Mouse (Mus musculus): ENCODE data around the gene Zgrf1. TPM values are rescaled to one million over a fixed set of nuclear protein-coding genes. Genes with fewer than 3 reads are reported as not detected.

Zgrf1 gene
- polyA plus RNA-seq, 1 experiment from 2014 or later = 19.8 TPM

DNA sequence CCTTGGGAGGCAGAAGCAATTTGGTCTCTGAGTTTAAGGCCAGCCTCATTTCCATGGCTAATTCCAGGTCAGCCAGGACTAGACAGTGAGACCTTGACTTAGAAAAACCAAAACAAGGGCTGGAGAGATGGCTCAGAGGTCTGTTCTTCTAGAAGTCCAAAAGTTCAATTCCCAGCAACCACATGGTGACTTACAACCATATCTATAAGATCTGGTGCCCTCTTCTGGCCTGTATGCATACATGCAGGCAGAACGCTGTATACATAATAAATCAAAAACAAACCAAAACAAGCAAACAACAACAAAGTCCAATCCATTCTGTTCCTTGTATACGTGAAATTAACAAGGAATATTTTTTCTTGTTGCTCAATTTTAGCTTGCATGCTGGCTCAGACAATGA is 54.8 kb downstream of the Zgrf1 start:
- H3K36me3 ChIP-seq (replicated peaks) = peaks cover 90% of the 10 kb centered on the region

DNA sequence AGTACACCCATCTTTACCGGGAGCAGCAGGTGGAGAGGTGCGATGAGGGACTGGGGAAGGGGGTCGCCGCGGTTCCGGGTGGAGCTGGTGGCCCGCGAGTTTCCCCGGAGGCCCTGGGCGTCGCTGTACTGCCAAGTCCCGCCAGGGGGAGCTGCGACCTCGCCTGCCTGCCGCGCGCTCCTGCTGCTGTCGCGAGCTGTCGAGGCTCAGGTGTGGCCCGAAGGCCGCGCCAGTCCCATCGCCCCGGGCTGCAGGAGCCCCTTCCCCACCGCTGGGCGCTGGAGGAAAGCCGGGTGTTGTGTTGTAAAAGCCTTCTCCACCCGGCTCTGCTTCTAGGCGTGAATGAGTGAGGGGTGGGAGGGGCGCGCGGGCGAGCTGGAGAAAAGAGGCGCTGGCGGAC is 72.0 kb downstream of the Zgrf1 start:
- Histone ChIP-seq H3K4me3 (peak overlapping the region; percentile 46), H3K27ac (replicated peaks) (no peak overlapping the region), H3K36me3 (replicated peaks) (no peaks in the 10 kb centered on the region), H3K4me1 (peaks cover 21% of the 10 kb centered on the region), H3K9me3 (no peaks in the 10 kb centered on the region), H3K27me3 (replicated peaks; ENCODE audit: low read depth, poor library complexity, severe bottlenecking) (peaks cover 80% of the 10 kb centered on the region)
- DNase-seq (ENCODE audit: low spot score) = peak; percentile 87
- under 1% methylated on average over 36 of the region's 36 CpGs for WGBS

More for the DNA sequence above, 54.8 kb downstream of the Zgrf1 start:
- H3K9me3 ChIP-seq = no peaks in the 10 kb centered on the region
- WGBS = 88% methylated on average over 2 of the region's 2 CpGs
- DNase-seq (ENCODE audit: low spot score) = no peak
- no peak overlapping the region for H3K27ac ChIP-seq (replicated peaks)
- no peaks in the 10 kb centered on the region for H3K27me3 ChIP-seq (replicated peaks; ENCODE audit: low read depth, poor library complexity, severe bottlenecking)
- H3K4me3 ChIP-seq = no peak overlapping the region
- no peaks in the 10 kb centered on the region for H3K4me1 ChIP-seq

DNA sequence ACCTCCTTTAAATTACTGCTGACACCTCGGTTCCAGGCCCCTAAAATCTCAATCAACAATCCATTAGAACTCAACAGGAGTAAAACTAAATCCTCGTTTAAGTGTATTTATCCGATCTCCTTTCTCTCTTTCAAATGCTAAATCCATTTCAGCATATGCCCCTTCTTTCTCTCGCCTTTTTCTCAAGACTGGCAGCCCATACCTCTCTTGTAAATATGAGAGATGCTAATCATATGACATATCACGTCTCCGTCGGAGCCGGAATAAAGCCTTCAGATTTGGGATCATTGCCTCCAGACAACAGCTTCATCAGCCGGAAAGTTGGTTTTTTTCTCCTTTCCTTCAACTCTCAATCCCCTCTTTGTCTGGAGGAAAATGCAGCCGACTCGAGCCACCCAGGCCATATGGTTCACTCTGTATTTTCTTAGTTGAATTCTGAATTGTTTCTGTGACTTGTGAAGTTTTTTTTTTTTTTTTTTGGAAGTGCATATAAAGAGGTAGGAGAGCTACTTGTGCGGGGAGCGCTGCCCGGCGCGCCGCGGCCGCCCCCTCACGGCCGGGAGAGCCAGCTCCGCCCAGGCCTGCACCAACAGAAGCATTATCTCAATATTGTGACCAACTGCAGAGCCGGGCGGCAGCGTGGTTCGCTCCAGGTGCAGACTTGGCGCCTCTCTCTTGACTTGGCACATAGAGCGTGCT is 72.6 kb downstream of the Zgrf1 start:
- Histone ChIP-seq H3K27me3 (replicated peaks; ENCODE audit: low read depth, poor library complexity, severe bottlenecking) (peaks cover 85% of the 10 kb centered on the region), H3K36me3 (replicated peaks) (no peaks in the 10 kb centered on the region), H3K4me1 (peaks cover 21% of the 10 kb centered on the region), H3K27ac (replicated peaks) (no peak overlapping the region), H3K4me3 (peak overlapping the region; percentile 46), H3K9me3 (no peaks in the 10 kb centered on the region)
- peak; percentile 63 for DNase-seq (ENCODE audit: low spot score)
- WGBS = under 1% methylated on average over 28 of the region's 28 CpGs

DNA sequence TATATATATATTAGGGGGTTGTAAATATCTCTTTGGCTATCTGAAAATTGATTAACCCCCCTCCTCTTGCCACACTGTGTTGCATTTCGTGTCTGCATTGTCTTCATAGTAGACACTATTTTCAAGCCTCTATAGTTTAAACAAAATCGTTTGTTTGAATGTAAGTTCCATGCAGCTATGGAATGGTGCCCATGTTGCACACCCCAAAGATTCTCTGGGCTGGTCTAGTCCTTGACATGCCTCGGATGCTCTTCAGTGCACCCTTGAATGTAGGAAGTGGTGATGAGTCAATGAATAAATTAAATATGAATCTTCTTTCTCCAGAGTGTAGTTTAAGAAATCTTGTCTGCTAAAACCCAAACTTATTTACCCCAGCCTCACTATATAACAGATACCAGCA is 73.2 kb downstream of the Zgrf1 start:
- H3K36me3 ChIP-seq (replicated peaks) = no peaks in the 10 kb centered on the region
- H3K9me3 ChIP-seq = no peaks in the 10 kb centered on the region
- WGBS = 6% methylated on average over 3 of the region's 3 CpGs
- peaks cover 92% of the 10 kb centered on the region for H3K27me3 ChIP-seq (replicated peaks; ENCODE audit: low read depth, poor library complexity, severe bottlenecking)
- H3K27ac ChIP-seq (replicated peaks) = no peak overlapping the region
- H3K4me1 ChIP-seq = peaks cover 21% of the 10 kb centered on the region
- DNase-seq (ENCODE audit: low spot score) = no peak
- no peak overlapping the region for H3K4me3 ChIP-seq

DNA sequence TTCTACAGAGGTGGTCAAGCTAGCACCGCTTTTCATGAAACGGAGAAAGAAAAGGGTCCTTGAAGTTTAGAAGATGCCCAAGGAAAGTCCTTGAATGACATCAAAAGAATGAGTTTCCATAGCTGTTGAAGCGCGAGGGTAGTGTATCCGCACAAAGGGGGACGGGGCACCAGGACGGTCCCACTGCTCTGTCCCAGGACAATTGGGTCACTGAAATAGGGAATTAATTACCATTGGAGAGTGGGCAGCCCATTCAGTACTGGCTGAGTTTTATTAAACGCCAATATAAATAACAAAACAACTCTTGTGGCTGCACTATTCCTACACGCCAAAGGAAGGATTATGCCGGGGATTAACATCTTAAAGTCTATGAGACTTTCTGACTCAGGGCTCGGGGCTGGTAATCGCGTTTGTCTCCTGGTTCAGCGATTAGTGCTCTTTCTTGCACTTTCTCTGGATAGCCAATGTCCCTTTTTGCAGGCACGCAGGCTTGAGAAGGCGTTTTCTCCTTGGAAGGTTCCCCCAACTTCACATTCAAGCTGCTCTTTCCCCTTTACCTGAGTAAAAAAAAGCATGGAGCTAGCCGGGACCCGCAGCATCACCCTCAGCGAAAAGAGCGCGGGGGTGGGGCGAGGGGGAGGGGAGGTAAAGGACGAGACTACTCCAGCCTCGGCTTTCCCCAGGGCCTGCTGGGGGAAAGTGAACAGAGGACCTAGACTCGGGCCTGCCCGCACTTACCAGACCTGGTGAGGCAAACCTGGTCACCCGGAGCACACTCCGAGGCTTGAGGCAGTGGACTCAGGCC is 74.1 kb downstream of the Zgrf1 start:
- no peaks in the 10 kb centered on the region for H3K36me3 ChIP-seq (replicated peaks)
- WGBS = under 1% methylated on average over 28 of the region's 28 CpGs
- peak; percentile 56 for DNase-seq (ENCODE audit: low spot score)
- H3K27me3 ChIP-seq (replicated peaks; ENCODE audit: low read depth, poor library complexity, severe bottlenecking) = peaks cover 100% of the 10 kb centered on the region
- H3K9me3 ChIP-seq = no peaks in the 10 kb centered on the region
- peak overlapping the region; percentile 25; the same call in 1 of the 2 replicates for H3K4me3 ChIP-seq
- H3K4me1 ChIP-seq = peaks cover 24% of the 10 kb centered on the region
- H3K27ac ChIP-seq (replicated peaks) = no peak overlapping the region

DNA sequence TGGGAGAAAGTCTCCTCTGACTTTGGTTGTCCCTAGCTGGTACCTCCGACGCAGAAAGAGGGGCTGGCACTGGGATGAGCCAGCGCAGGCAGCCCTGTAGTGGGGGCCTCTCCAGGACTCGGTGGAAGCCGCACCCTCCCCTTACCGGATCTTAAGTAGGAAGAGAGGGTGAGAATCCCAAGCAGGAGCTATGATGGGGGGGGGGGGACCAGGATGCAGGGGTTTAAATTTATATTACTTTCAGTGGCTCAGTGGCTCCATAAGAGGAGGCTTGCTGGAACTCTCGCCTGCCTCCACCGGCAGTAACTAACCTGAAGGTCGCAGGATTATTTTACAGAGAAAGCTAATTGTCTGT is 74.6 kb downstream of the Zgrf1 start:
- Histone ChIP-seq H3K36me3 (replicated peaks) (no peaks in the 10 kb centered on the region), H3K4me1 (peaks cover 30% of the 10 kb centered on the region), H3K9me3 (no peaks in the 10 kb centered on the region), H3K4me3 (peak overlapping the region; percentile 25), H3K27ac (replicated peaks) (no peak overlapping the region), H3K27me3 (replicated peaks; ENCODE audit: low read depth, poor library complexity, severe bottlenecking) (peaks cover 100% of the 10 kb centered on the region)
- 2% methylated on average over 9 of the region's 9 CpGs for WGBS
- peak; percentile 57 for DNase-seq (ENCODE audit: low spot score)

DNA sequence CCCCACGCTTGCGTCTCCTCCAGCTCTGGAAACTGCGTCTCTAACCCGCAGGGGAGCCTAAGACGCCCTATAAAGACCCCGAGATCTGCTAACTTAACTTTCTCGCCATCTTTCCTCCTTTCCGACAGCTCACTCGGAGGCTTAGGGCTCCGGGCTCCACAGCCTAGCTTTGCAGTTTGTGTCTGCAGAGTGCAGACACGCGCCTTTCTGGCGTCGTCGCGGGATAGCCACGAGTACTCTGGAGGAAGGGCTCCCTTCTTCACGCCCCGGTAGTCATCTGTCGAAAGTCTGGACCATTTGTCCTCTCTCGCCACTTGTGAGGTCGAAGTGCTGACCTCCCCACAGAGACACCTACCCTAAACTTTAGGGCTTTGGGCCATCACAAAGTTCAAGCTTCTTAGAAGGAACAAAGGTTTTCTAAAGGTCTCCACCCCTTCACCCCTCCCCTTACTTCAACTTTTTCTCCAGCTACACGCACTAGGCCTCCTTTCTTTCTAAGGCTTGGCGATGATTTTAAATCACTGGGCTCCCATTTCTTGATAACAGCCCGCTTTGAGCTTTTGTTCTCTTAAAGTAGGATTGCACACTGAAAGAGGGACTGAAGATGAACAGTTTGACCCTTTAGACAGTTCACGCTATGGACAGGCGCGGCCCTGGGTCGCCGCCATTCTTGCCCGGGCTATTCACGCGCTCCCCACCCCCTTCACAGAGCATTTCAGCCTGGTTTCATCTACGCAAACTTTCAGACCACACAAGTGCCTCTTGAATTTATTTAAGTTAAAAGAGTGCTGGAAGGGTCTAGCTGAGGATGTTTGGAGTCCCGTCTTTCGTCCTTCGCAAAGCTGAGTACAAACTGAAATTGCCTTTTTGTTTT is 75.3 kb downstream of the Zgrf1 start:
- H3K27me3 ChIP-seq (replicated peaks; ENCODE audit: low read depth, poor library complexity, severe bottlenecking) = peaks cover 100% of the 10 kb centered on the region
- H3K27ac ChIP-seq (replicated peaks) = no peak overlapping the region
- H3K4me3 ChIP-seq = peak overlapping the region; percentile 25
- peaks cover 36% of the 10 kb centered on the region for H3K4me1 ChIP-seq
- peak; percentile 42 for DNase-seq (ENCODE audit: low spot score)
- WGBS = 1% methylated on average over 37 of the region's 37 CpGs
- H3K9me3 ChIP-seq = no peaks in the 10 kb centered on the region
- no peaks in the 10 kb centered on the region for H3K36me3 ChIP-seq (replicated peaks)

DNA sequence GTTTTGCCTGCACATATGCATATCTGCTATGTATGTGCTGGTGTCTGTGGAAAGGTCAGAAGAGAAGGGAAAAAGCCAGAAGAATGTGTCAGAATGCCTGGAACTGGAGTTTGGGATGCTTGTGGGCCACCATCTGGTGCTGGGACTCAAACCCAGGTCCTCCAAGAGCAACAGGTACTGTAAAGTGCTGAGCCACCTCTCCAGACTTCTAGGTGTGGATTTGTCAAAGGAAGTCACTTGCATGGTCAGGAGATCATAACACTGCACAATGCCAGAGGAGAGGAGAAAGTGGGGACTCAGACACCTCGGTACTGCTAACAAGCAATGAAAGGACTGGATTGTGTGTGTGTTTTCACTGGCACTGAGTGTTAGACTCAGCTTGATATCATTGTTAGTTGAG is 76.9 kb downstream of the Zgrf1 start:
- Histone ChIP-seq H3K9me3 (no peaks in the 10 kb centered on the region), H3K4me3 (no peak overlapping the region), H3K36me3 (replicated peaks) (no peaks in the 10 kb centered on the region), H3K4me1 (peaks cover 47% of the 10 kb centered on the region), H3K27me3 (replicated peaks; ENCODE audit: low read depth, poor library complexity, severe bottlenecking) (peaks cover 100% of the 10 kb centered on the region), H3K27ac (replicated peaks) (no peak overlapping the region)
- DNase-seq (ENCODE audit: low spot score) = no peak
- WGBS = 4% methylated on average over 1 of the region's 1 CpGs

DNA sequence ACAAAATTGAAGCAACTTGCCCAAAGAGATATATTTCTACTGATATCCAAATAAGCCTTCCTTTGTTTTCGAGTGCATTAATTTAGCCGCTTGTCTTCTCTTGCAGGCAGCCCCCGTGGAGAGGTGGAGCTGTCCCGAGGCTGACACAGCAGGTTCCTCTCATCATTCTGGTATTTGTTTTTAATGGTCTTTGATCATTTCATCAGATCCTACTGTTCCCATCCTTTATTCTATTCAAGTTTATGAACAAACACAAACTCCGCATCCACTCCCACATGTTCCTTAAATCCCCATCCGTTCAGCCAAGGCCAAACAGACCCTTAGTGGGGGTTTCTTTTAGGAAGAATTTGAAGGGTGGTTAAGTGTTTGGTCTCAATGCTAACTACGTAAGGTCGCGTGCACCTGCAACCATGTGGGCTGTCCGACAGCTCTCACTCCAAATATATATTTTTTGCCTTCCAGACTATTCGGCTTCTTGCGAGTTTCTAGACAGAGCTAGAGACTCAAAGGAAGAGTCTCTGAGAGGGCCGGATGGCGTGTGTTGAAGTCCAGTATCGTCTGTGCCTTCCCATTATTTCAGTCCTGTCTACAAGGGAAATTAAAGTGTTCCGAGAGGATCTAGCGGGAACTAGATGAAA is 77.6 kb downstream of the Zgrf1 start:
- H3K4me3 ChIP-seq = no peak overlapping the region
- WGBS = 3% methylated on average over 17 of the region's 17 CpGs
- DNase-seq (ENCODE audit: low spot score) = no peak
- peaks cover 43% of the 10 kb centered on the region for H3K4me1 ChIP-seq
- H3K9me3 ChIP-seq = no peaks in the 10 kb centered on the region
- H3K36me3 ChIP-seq (replicated peaks) = no peaks in the 10 kb centered on the region
- no peak overlapping the region for H3K27ac ChIP-seq (replicated peaks)
- H3K27me3 ChIP-seq (replicated peaks; ENCODE audit: low read depth, poor library complexity, severe bottlenecking) = peaks cover 100% of the 10 kb centered on the region

DNA sequence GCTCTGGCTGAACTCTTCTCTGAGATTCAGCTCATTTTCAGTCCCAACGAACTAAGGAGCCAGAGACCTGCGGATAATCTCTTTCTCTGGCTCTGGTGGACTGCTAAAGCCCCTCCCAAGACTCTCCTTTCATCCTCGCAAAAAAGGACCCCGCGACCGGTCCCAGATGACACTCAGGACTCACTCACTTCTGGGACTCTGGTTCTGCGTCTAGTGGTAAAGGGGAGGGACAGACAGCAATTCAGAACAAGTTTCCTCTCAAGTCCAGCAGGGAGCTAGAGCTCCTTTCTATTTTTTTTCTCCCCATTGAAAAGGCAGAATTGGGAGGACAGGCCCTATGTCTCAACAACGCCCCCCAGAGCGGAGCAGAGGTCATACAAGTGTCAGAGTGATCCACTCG is 78.3 kb downstream of the Zgrf1 start:
- Histone ChIP-seq H3K4me1 (peaks cover 41% of the 10 kb centered on the region), H3K27ac (replicated peaks) (no peak overlapping the region), H3K9me3 (no peaks in the 10 kb centered on the region), H3K4me3 (no peak overlapping the region), H3K27me3 (replicated peaks; ENCODE audit: low read depth, poor library complexity, severe bottlenecking) (peaks cover 100% of the 10 kb centered on the region), H3K36me3 (replicated peaks) (no peaks in the 10 kb centered on the region)
- 1% methylated on average over 10 of the region's 10 CpGs for WGBS
- peak; percentile 39 for DNase-seq (ENCODE audit: low spot score)

DNA sequence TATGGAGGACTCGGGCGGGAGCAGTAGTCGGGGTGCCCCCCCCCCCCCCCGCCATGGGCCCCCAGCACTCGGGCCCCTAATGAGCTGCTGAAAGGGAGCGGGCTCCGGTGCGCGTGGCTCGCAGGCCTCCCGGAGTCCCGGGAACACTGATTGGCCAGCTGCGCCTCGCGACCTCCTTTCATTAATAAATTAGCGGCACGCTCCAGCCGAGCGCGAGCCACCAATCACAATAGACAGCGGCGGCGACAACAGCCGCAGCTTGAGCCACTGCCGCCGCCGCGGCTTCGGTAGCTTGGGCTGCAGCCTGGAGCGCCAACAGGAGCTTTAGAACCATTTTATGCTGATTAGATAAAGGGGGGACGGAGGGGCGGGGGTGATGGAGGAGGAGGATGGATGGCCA is 79.2 kb downstream of the Zgrf1 start:
- Histone ChIP-seq H3K36me3 (replicated peaks) (no peaks in the 10 kb centered on the region), H3K4me1 (peaks cover 40% of the 10 kb centered on the region), H3K27ac (replicated peaks) (no peak overlapping the region), H3K4me3 (peak overlapping the region; percentile 57), H3K9me3 (no peaks in the 10 kb centered on the region), H3K27me3 (replicated peaks; ENCODE audit: low read depth, poor library complexity, severe bottlenecking) (peaks cover 100% of the 10 kb centered on the region)
- WGBS = under 1% methylated on average over 32 of the region's 32 CpGs
- peak; percentile 76 for DNase-seq (ENCODE audit: low spot score)
